Mouse (Mus musculus): ENCODE results near the gene Mphosph8.

- no peak for TF ChIP-seq CTCF (IDR thresholded peaks at IDR 0.05; ENCODE audit: low read depth)
- TF ChIP-seq EP300 (optimal IDR thresholded peaks at IDR 0.05) = no peak
These were observed 18.6 kb upstream of the Mphosph8 start for GRCm38 (mm10) chr14:56649448-56649847.
